Mouse (Mus musculus) liver, embryonic 14.5 days (tissue): ENCODE data around the gene Lingo1. TPM values are rescaled to one million over a fixed set of nuclear protein-coding genes. Genes with fewer than 3 reads are reported as not detected.

Experiments
- ATAC-seq: fragments of 200-750 bp; cut with Nextera tagmentation; 2 replicates; pipeline ENCODE4 v1.8.0; 2017; ENCODE audit warnings: moderate number of reproducible peaks, mild to moderate bottlenecking, moderate library complexity; ENCODE audit not compliant: insufficient read depth
- DNase-seq, 3 experiments: peaks; one replicate each; pipeline ENCODE4 v3.0.0-alpha.2; 2012 to 2013; ENCODE audit warnings: low read depth in 3 of 3, low spot score in 3 of 3
- H3K27ac ChIP-seq: fragments of 300-500 bp; sonication (generic); 2 replicates; pipeline ENCODE4 v1.5.1; 2014; ENCODE audit warnings: moderate library complexity, mild to moderate bottlenecking, control low read depth, inconsistent platforms
- H3K27me3 ChIP-seq: fragments of 300-500 bp; sonication (generic); 2 replicates; pipeline ENCODE4 v1.6.1; 2014; ENCODE audit warnings: mild to moderate bottlenecking, low read length, moderate library complexity; ENCODE audit not compliant: control insufficient read depth, insufficient read depth
- H3K36me3 ChIP-seq: fragments of 300-500 bp; sonication (generic); replicated peaks from 2 replicates; pipeline ENCODE4 v1.6.1; 2014; ENCODE audit warnings: low read depth; ENCODE audit not compliant: control insufficient read depth, insufficient read depth
- H3K4me1 ChIP-seq, 2 experiments: fragments of 200-500 bp in 1 of 2; fragments of 300-500 bp in 1 of 2; sonication (generic) in 1 of 2; replicated peaks; 2 replicates each; pipeline ENCODE4 v1.6.1; 2012 to 2014; ENCODE audit warnings: antibody characterized with exemption in 1 of 2, inconsistent platforms in 1 of 2, low read length in 1 of 2; ENCODE audit not compliant: control insufficient read depth in 2 of 2, insufficient read depth in 2 of 2
- H3K4me2 ChIP-seq: fragments of 300-500 bp; sonication (generic); 2 replicates; pipeline ENCODE4 v1.6.1; 2014; ENCODE audit warnings: low read depth, mild to moderate bottlenecking, control low read depth, moderate library complexity
- H3K4me3 ChIP-seq, 2 experiments: fragments of 200-500 bp in 1 of 2; fragments of 300-500 bp in 1 of 2; sonication (generic) in 1 of 2; 2 replicates each; pipeline ENCODE4 v1.5.1; 2012 to 2014; ENCODE audit warnings: low read depth in 2 of 2, low read length in 2 of 2, mild to moderate bottlenecking in 2 of 2, control low read depth in 1 of 2, inconsistent platforms in 1 of 2, moderate library complexity in 1 of 2; ENCODE audit not compliant: insufficient read depth in 1 of 2
- H3K9ac ChIP-seq: fragments of 300-500 bp; sonication (generic); replicated peaks from 2 replicates; pipeline ENCODE4 v1.6.1; 2014; ENCODE audit warnings: mild to moderate bottlenecking, control low read depth, moderate library complexity
- H3K9me3 ChIP-seq: fragments of 300-500 bp; sonication (generic); 2 replicates; pipeline ENCODE4 v1.6.1; 2016; ENCODE audit warnings: low read length, mixed read lengths; ENCODE audit not compliant: control insufficient read depth
- CTCF ChIP-seq: IDR thresholded peaks from 2 replicates; pipeline ENCODE4 v1.5.1; 2016; ENCODE audit warnings: antibody characterized with exemption, low read depth, control low read depth
- EP300 ChIP-seq: IDR thresholded peaks from 2 replicates; pipeline ENCODE4 v1.6.1; 2016; ENCODE audit warnings: antibody characterized with exemption, low read depth
- WGBS: fragments of 180-500 bp; shearing (Covaris S2); extraction: QIAGEN DNeasy Blood & Tissue Kit; methylation state at CpG from one replicate; pipeline ENCODE4 v1.1.7; 2014; ENCODE audit not compliant: insufficient replicate concordance; 5-methylcytosine and 5-hydroxymethylcytosine counted together
- polyA plus RNA-seq, 2 experiments: library from polyadenylated mRNA; depleted of rRNA in 1 of 2; stranded (reverse) in 1 of 2; unstranded in 1 of 2; fragments of >200 nt; fragmentation: Nextera tagmentation in 1 of 2; extraction: Ambion mirVana in 1 of 2; gene quantifications; 2 replicates each; pipeline versions ENCODE4 v1.2.1 to v1.2.3; 2012 to 2014

The Lingo1 gene
- polyA plus RNA-seq, 2 experiments, result 0.14 to 0.58 TPM

GRCm38 (mm10) chr9:56662405-56662804, 133.9 kb downstream of the Lingo1 start:
- Histone ChIP-seq H3K27me3 (no peaks in the 10 kb centered on the region), H3K36me3 (no peaks in the 10 kb centered on the region), H3K4me3 (no peak overlapping the region), H3K4me1 (no peaks in the 10 kb centered on the region), H3K4me2 (no peak overlapping the region), H3K9ac (no peak overlapping the region), H3K9me3 (no peaks in the 10 kb centered on the region), H3K27ac (no peak overlapping the region)
- DNase-seq (no peak), ATAC-seq (no peak)
- WGBS, result 54% methylated on average over 3 of the region's 3 CpGs
- no peak for TF ChIP-seq CTCF
- no peak for TF ChIP-seq EP300

- no peak for TF ChIP-seq EP300
- H3K9ac ChIP-seq, result no peak overlapping the region
- H3K27me3 ChIP-seq, result no peaks in the 10 kb centered on the region
- no peak overlapping the region for H3K27ac ChIP-seq
- H3K4me3 ChIP-seq, result no peak overlapping the region
- no peaks in the 10 kb centered on the region for H3K36me3 ChIP-seq
- no peak overlapping the region for H3K4me2 ChIP-seq
- no peaks in the 10 kb centered on the region for H3K9me3 ChIP-seq
- ATAC-seq (no peak), DNase-seq (no peak)
- 61% methylated on average over 3 of the region's 3 CpGs for WGBS
- H3K4me1 ChIP-seq, result no peaks in the 10 kb centered on the region
These were observed 134.9 kb downstream of the Lingo1 start for GRCm38 (mm10) chr9:56661217-56661840.

- ATAC-seq, result no peak
- 56% methylated on average over 4 of the region's 4 CpGs for WGBS
- TF ChIP-seq EP300 (no peak), CTCF (no peak)
- no peak overlapping the region for H3K27ac ChIP-seq
- no peak for DNase-seq
- no peak overlapping the region for H3K9ac ChIP-seq
- no peaks in the 10 kb centered on the region for H3K4me1 ChIP-seq
- no peaks in the 10 kb centered on the region for H3K27me3 ChIP-seq
- no peaks in the 10 kb centered on the region for H3K36me3 ChIP-seq
- no peaks in the 10 kb centered on the region for H3K9me3 ChIP-seq
- H3K4me2 ChIP-seq, result no peak overlapping the region
- H3K4me3 ChIP-seq, result no peak overlapping the region
These were observed 137.7 kb downstream of the Lingo1 start for GRCm38 (mm10) chr9:56658580-56658979.

GRCm38 (mm10) chr9:56657996-56658398, 138.3 kb downstream of the Lingo1 start:
- H3K36me3 ChIP-seq, result no peaks in the 10 kb centered on the region
- H3K4me1 ChIP-seq, result no peaks in the 10 kb centered on the region
- no peaks in the 10 kb centered on the region for H3K9me3 ChIP-seq
- no peaks in the 10 kb centered on the region for H3K27me3 ChIP-seq
- DNase-seq (no peak), ATAC-seq (no peak)
- TF ChIP-seq EP300 (no peak), CTCF (no peak)
- H3K27ac ChIP-seq, result no peak overlapping the region
- H3K4me2 ChIP-seq, result no peak overlapping the region
- H3K4me3 ChIP-seq, result no peak overlapping the region
- 54% methylated on average over 6 of the region's 6 CpGs for WGBS
- H3K9ac ChIP-seq, result no peak overlapping the region

GRCm38 (mm10) chr9:56656766-56657542, 139.3 kb downstream of the Lingo1 start:
- ATAC-seq, result no peak
- Histone ChIP-seq H3K4me2 (no peak overlapping the region), H3K4me3 (no peak overlapping the region), H3K9me3 (no peaks in the 10 kb centered on the region), H3K36me3 (no peaks in the 10 kb centered on the region), H3K27ac (no peak overlapping the region), H3K4me1 (no peaks in the 10 kb centered on the region), H3K27me3 (no peaks in the 10 kb centered on the region), H3K9ac (no peak overlapping the region)
- WGBS, result 34% methylated on average over 16 of the region's 16 CpGs
- DNase-seq, result no peak
- no peak for TF ChIP-seq EP300
- TF ChIP-seq CTCF, result no peak
